9 mouse cellular contexts compared by ENCODE assay signal in the genomic region with DNA sequence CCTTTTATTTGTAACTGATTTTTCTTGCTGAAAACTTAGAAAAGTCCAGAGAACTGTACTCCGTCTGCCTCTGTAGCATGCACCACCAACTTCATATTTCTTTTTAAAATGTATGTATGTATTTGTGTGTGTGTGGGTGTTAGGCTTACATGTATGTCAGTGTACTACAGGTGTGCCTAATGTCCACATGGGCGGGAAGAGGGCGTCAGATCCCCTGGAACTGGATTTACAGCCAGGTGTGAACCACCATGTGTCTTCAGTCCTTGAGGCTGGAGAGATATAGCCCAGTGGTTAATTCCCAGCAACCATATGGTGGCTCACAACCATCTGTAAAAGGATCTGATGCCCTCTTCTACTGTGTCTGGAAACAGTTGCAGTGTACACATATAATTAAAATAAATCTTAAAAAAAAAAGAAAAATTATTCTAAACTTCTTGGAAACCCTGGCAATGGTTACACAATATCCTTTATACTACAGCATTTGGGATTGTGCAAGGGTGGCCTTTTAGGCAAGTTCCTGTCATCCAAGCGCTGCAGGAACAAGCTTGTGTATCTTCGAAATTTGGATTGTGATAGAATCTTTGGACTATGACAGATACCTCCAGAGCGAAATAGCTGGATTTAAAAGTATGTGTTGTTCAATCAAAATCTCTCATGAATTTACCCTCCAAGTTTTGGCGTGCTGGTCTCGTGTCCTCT. TPM values are rescaled to one million over a fixed set of nuclear protein-coding genes. Genes with fewer than 3 reads are reported as not detected.
A peak's percentile ranks its signal among the peaks of the same experiment; 100 is the strongest.
DNase-seq lines count a peak whose midpoint lies in the region; ATAC-seq lines count a peak whose summit lies in the region.
"Had no signal": no experiment of that assay in that cellular context is flagged by ENCODE, and none has a peak within 500 bp of the region (broad histone marks: within the 10 kb centered on the region; RNA-seq: fewer than 3 reads in every experiment).

No protein-coding gene starts in this region.

- peaks cover 3% of the 10 kb centered on the region; the same call in 1 of the 2 replicates for H3K4me1 ChIP-seq in forebrain, embryonic 14.5 days (ENCODE audit: control insufficient read depth, insufficient read depth, low read length)
- H3K4me1 ChIP-seq in limb, embryonic 15.5 days = peaks cover 8% of the 10 kb centered on the region
- H3K4me1 ChIP-seq in stomach, embryonic 16.5 days (ENCODE audit: control insufficient read depth, insufficient read depth, low read length) = no peaks in the 10 kb centered on the region

- no peak overlapping the region; the same call in 1 of the 2 replicates for H3K9ac ChIP-seq in forebrain, embryonic 14.5 days (ENCODE audit: low read length)
- H3K9ac ChIP-seq in limb, embryonic 15.5 days = no peak overlapping the region
- no peak overlapping the region for H3K9ac ChIP-seq in stomach, embryonic 16.5 days (ENCODE audit: low read length)

- no peaks in the 10 kb centered on the region for H3K9me3 ChIP-seq in forebrain, embryonic 14.5 days (replicated peaks; ENCODE audit: control insufficient read depth, low read length)
- no peaks in the 10 kb centered on the region for H3K9me3 ChIP-seq in limb, embryonic 15.5 days
- no peaks in the 10 kb centered on the region; the same call in 1 of the 2 replicates for H3K9me3 ChIP-seq in stomach, embryonic 16.5 days (replicated peaks; ENCODE audit: control insufficient read depth, low read length)

- ATAC-seq in forebrain, embryonic 14.5 days = no peak
- no peak for ATAC-seq in limb, embryonic 15.5 days (ENCODE audit: insufficient number of reproducible peaks, low FRiP score, low TSS enrichment, low read depth)
- ATAC-seq in stomach, embryonic 16.5 days (ENCODE audit: insufficient read depth, low FRiP score) = no peak

- no peaks in the 10 kb centered on the region for H3K36me3 ChIP-seq in forebrain, embryonic 14.5 days (ENCODE audit: control insufficient read depth, insufficient read depth, low read length)
- peaks cover 10% of the 10 kb centered on the region; the same call in 1 of the 2 replicates for H3K36me3 ChIP-seq in limb, embryonic 15.5 days
- H3K36me3 ChIP-seq in stomach, embryonic 16.5 days (ENCODE audit: control insufficient read depth, insufficient read depth, low read length) = no peaks in the 10 kb centered on the region

- WGBS in forebrain, embryonic 14.5 days = 70% methylated on average over 8 of the region's 8 CpGs
- WGBS in limb, embryonic 15.5 days = 61% methylated on average over 8 of the region's 8 CpGs
- WGBS in stomach, embryonic 16.5 days = 66% methylated on average over 8 of the region's 8 CpGs

- no peaks in the 10 kb centered on the region for H3K27me3 ChIP-seq in forebrain, embryonic 14.5 days (replicated peaks; ENCODE audit: control insufficient read depth, insufficient read depth, low read length)
- H3K27me3 ChIP-seq in limb, embryonic 15.5 days = no peaks in the 10 kb centered on the region
- H3K27me3 ChIP-seq in stomach, embryonic 16.5 days (ENCODE audit: control insufficient read depth, insufficient read depth, low read length) = no peaks in the 10 kb centered on the region

- peak overlapping the region; percentile 45 for H3K4me2 ChIP-seq in forebrain, embryonic 14.5 days (ENCODE audit: low read length)
- peak overlapping the region; percentile 44 for H3K4me2 ChIP-seq in limb, embryonic 15.5 days
- peak overlapping the region; percentile 51; the same call in 1 of the 2 replicates for H3K4me2 ChIP-seq in stomach, embryonic 16.5 days (ENCODE audit: low read depth, low read length)

- H3K4me3 ChIP-seq in forebrain, embryonic 14.5 days (ENCODE audit: low read depth, low read length) = 0 out of 2 replicates have a peak overlapping the region, but pooled peaks have one; percentile 13
- H3K4me3 ChIP-seq in limb, embryonic 15.5 days = no peak overlapping the region
- H3K4me3 ChIP-seq in stomach, embryonic 16.5 days (replicated peaks; ENCODE audit: low read length) = no peak overlapping the region
- H3K4me3 ChIP-seq: erythroblast, embryonic 14.5 days had no signal

- H3K27ac ChIP-seq in forebrain, embryonic 14.5 days (ENCODE audit: low read depth, low read length) = peak overlapping the region; percentile 67
- no peak overlapping the region for H3K27ac ChIP-seq in limb, embryonic 15.5 days
- no peak overlapping the region for H3K27ac ChIP-seq in stomach, embryonic 16.5 days (ENCODE audit: low read length)

- DNase-seq in lung, postnatal 36 days = peak; percentile 54
- DNase-seq in lung, adult 18-20 months = no peak
- no peak for DNase-seq in forebrain, embryonic 14.5 days (ENCODE audit: low spot score)
- DNase-seq in frontal cortex, postnatal 10 days (ENCODE audit: low spot score in 2 of 2) = no peak
- DNase-seq in embryo, embryonic 9.5 days (ENCODE audit: extremely low spot score) = no peak
- DNase-seq in cerebellum, adult 11-12 months = no peak

RNA-seq across cellular contexts. Expression of gene 1600014C10Rik, which starts 17.0 kb away (rescaled TPM):
- polyA plus RNA-seq in forebrain, embryonic 14.5 days (2014; fragmentation: Nextera tagmentation; extraction: Ambion mirVana) = 18.4 and 19.9 TPM in 2 replicates
- 16.5 and 17.6 TPM in 2 replicates for polyA plus RNA-seq in limb, embryonic 15.5 days (2015; fragmentation: Nextera tagmentation; extraction: Ambion mirVana)
- 15.9 and 17.0 TPM in 2 replicates for polyA plus RNA-seq in stomach, embryonic 16.5 days (2015; fragmentation: Nextera tagmentation; extraction: Ambion mirVana)
- polyA plus RNA-seq: erythroblast, embryonic 14.5 days had no signal

RNA-seq across cellular contexts. Expression of gene Plekhf1, which starts 27.8 kb away (rescaled TPM):
- polyA plus RNA-seq in forebrain, embryonic 14.5 days (2014; fragmentation: Nextera tagmentation; extraction: Ambion mirVana) = 0.80 and 0.81 TPM in 2 replicates
- polyA plus RNA-seq in limb, embryonic 15.5 days (2015; fragmentation: Nextera tagmentation; extraction: Ambion mirVana) = 5.4 and 7.2 TPM in 2 replicates
- 4.0 and 4.1 TPM in 2 replicates for polyA plus RNA-seq in stomach, embryonic 16.5 days (2015; fragmentation: Nextera tagmentation; extraction: Ambion mirVana)
